Mouse (Mus musculus) ES-E14 (cell line): ENCODE measurements at regions not wholly inside any gene's neighbourhood (a gene's known extent, or its start where the extent isn't known, plus 50 kb on each side); places are given as distances from the start of the nearest gene placed in this dataset.

Source experiments
- DNase-seq: peaks from one replicate; pipeline ENCODE4 v3.0.0-alpha.2; 2013; ENCODE audit warnings: low read depth, low spot score
- H3K27ac ChIP-seq: 2 replicates; pipeline ENCODE4 v1.5.1; 2012; ENCODE audit warnings: low read depth, mild to moderate bottlenecking, low read length, moderate library complexity, mixed read lengths; ENCODE audit not compliant: poor library complexity, insufficient read depth, severe bottlenecking
- H3K36me3 ChIP-seq: 2 replicates; pipeline ENCODE4 v1.6.1; 2012; ENCODE audit warnings: mild to moderate bottlenecking, low read length, moderate library complexity, mixed read lengths; ENCODE audit not compliant: control insufficient read depth, poor library complexity, insufficient read depth, severe bottlenecking
- H3K4me1 ChIP-seq, 2 experiments: fragments of 150-350 bp in 1 of 2; sonication (generic) in 1 of 2; 2 replicates each; pipeline ENCODE4 v1.6.1; 2012; ENCODE audit warnings: low read length in 2 of 2, mild to moderate bottlenecking in 1 of 2, mixed read lengths in 1 of 2; ENCODE audit not compliant: control insufficient read depth in 2 of 2, insufficient read depth in 2 of 2, poor library complexity in 1 of 2
- H3K4me3 ChIP-seq, 2 experiments: fragments of 150-350 bp in 1 of 2; sonication (generic) in 1 of 2; 2 replicates each; pipeline ENCODE4 v1.5.1; 2012; ENCODE audit warnings: low read length in 2 of 2, low read depth in 1 of 2, mild to moderate bottlenecking in 1 of 2, mixed read lengths in 1 of 2; ENCODE audit not compliant: insufficient read depth in 1 of 2, poor library complexity in 1 of 2, severe bottlenecking in 1 of 2
- H3K9ac ChIP-seq: 2 replicates; pipeline ENCODE4 v1.6.1; 2012; ENCODE audit warnings: low read depth, mild to moderate bottlenecking, low read length, mixed read lengths; ENCODE audit not compliant: poor library complexity, insufficient read depth, severe bottlenecking
- H3K9me3 ChIP-seq: fragments of 150-350 bp; sonication (generic); 2 replicates; pipeline ENCODE4 v1.6.1; 2012; ENCODE audit warnings: low read depth, mild to moderate bottlenecking, low read length; ENCODE audit not compliant: control insufficient read depth, insufficient read depth
- CHD2 ChIP-seq: IDR thresholded peaks from 2 replicates; pipeline ENCODE4 v1.6.1; 2014; ENCODE audit warnings: mild to moderate bottlenecking, low read depth, low read length, inconsistent platforms
- HCFC1 ChIP-seq: IDR thresholded peaks from 2 replicates; pipeline ENCODE4 v1.6.1; 2012; ENCODE audit warnings: low read length, inconsistent platforms, borderline replicate concordance; ENCODE audit not compliant: insufficient read depth
- MAFK ChIP-seq: IDR thresholded peaks from 2 replicates; pipeline ENCODE4 v1.6.1; 2014; ENCODE audit warnings: mild to moderate bottlenecking, low read depth, low read length, inconsistent platforms; ENCODE audit not compliant: insufficient read depth
- ZC3H11A ChIP-seq: IDR thresholded peaks from 2 replicates; pipeline ENCODE4 v1.6.1; 2012; ENCODE audit warnings: low read depth, mild to moderate bottlenecking, inconsistent platforms, low read length, borderline replicate concordance
- ZNF384 ChIP-seq: IDR thresholded peaks from 2 replicates; pipeline ENCODE4 v1.6.1; 2012; ENCODE audit warnings: low read depth, low read length, inconsistent platforms
- in situ Hi-C, 2 experiments: fragments of 600-800 bp; cut with MboI; formaldehyde crosslinking; loops; one replicate each; pipeline ENCODE4 v1.15.1; 2025; ENCODE audit warnings: low sequenced_read_pairs in 2 of 2, inconsistent platforms in 1 of 2; ENCODE audit not compliant: unreplicated experiment in 2 of 2

GRCm38 (mm10) chr8:115626396-115627136 is 81.0 kb downstream of the Maf start:
- no peaks in the 10 kb centered on the region for H3K4me1 ChIP-seq
- no peaks in the 10 kb centered on the region for H3K9me3 ChIP-seq
- no peak for DNase-seq
- H3K36me3 ChIP-seq: no peaks in the 10 kb centered on the region
- H3K4me3 ChIP-seq: no peak overlapping the region
- in situ Hi-C loops: no loop called here
- TF ChIP-seq ZC3H11A: no peak
- TF ChIP-seq HCFC1: no peak
- no peak for TF ChIP-seq MAFK
- no peak for TF ChIP-seq ZNF384
- TF ChIP-seq CHD2: no peak
- no peak overlapping the region for H3K9ac ChIP-seq
- H3K27ac ChIP-seq: no peak overlapping the region

- in situ Hi-C loops: no loop called here
- no peak for TF ChIP-seq MAFK
- TF ChIP-seq ZC3H11A: no peak
- TF ChIP-seq HCFC1: no peak
- TF ChIP-seq CHD2: no peak
- no peak for TF ChIP-seq ZNF384
- H3K9ac ChIP-seq: no peak overlapping the region
- no peak for DNase-seq
- no peaks in the 10 kb centered on the region for H3K4me1 ChIP-seq
- H3K4me3 ChIP-seq: no peak overlapping the region
- no peak overlapping the region for H3K27ac ChIP-seq
- no peaks in the 10 kb centered on the region for H3K9me3 ChIP-seq
- no peaks in the 10 kb centered on the region for H3K36me3 ChIP-seq
These were observed 82.5 kb downstream of the Maf start for GRCm38 (mm10) chr8:115625072-115625471.

- TF ChIP-seq CHD2 (no peak), ZNF384 (no peak), ZC3H11A (no peak), MAFK (no peak), HCFC1 (no peak)
- in situ Hi-C loops: no loop called here
- Histone ChIP-seq H3K36me3 (no peaks in the 10 kb centered on the region), H3K27ac (no peak overlapping the region), H3K4me3 (no peak overlapping the region), H3K9ac (no peak overlapping the region), H3K4me1 (no peaks in the 10 kb centered on the region), H3K9me3 (no peaks in the 10 kb centered on the region)
- DNase-seq: no peak
These were observed 89.4 kb downstream of the Maf start for GRCm38 (mm10) chr8:115618049-115618760.

GRCm38 (mm10) chr8:115616871-115617605 is 90.6 kb downstream of the Maf start:
- Histone ChIP-seq H3K9me3 (no peaks in the 10 kb centered on the region), H3K27ac (no peak overlapping the region), H3K36me3 (no peaks in the 10 kb centered on the region), H3K4me3 (no peak overlapping the region), H3K4me1 (no peaks in the 10 kb centered on the region), H3K9ac (no peak overlapping the region)
- in situ Hi-C loops: no loop called here
- TF ChIP-seq CHD2: no peak
- no peak for TF ChIP-seq MAFK
- no peak for TF ChIP-seq HCFC1
- TF ChIP-seq ZNF384: no peak
- no peak for TF ChIP-seq ZC3H11A
- no peak for DNase-seq
